Mouse (Mus musculus) ES-E14 (cell line): ENCODE data around the gene Kcng4. TPM values are rescaled to one million over a fixed set of nuclear protein-coding genes. Genes with fewer than 3 reads are reported as not detected.

ENCODE experiments used
- DNase-seq: peaks from one replicate; pipeline ENCODE4 v3.0.0-alpha.2; 2013; ENCODE audit warnings: low read depth, low spot score
- H3K27ac ChIP-seq: 2 replicates; pipeline ENCODE4 v1.5.1; 2012; ENCODE audit warnings: low read depth, mild to moderate bottlenecking, low read length, moderate library complexity, mixed read lengths; ENCODE audit not compliant: poor library complexity, insufficient read depth, severe bottlenecking
- H3K36me3 ChIP-seq: 2 replicates; pipeline ENCODE4 v1.6.1; 2012; ENCODE audit warnings: mild to moderate bottlenecking, low read length, moderate library complexity, mixed read lengths; ENCODE audit not compliant: control insufficient read depth, poor library complexity, insufficient read depth, severe bottlenecking
- H3K4me1 ChIP-seq, 2 experiments: fragments of 150-350 bp in 1 of 2; sonication (generic) in 1 of 2; 2 replicates each; pipeline ENCODE4 v1.6.1; 2012; ENCODE audit warnings: low read length in 2 of 2, mild to moderate bottlenecking in 1 of 2, mixed read lengths in 1 of 2; ENCODE audit not compliant: control insufficient read depth in 2 of 2, insufficient read depth in 2 of 2, poor library complexity in 1 of 2
- H3K4me3 ChIP-seq, 2 experiments: fragments of 150-350 bp in 1 of 2; sonication (generic) in 1 of 2; 2 replicates each; pipeline ENCODE4 v1.5.1; 2012; ENCODE audit warnings: low read length in 2 of 2, low read depth in 1 of 2, mild to moderate bottlenecking in 1 of 2, mixed read lengths in 1 of 2; ENCODE audit not compliant: insufficient read depth in 1 of 2, poor library complexity in 1 of 2, severe bottlenecking in 1 of 2
- H3K9ac ChIP-seq: 2 replicates; pipeline ENCODE4 v1.6.1; 2012; ENCODE audit warnings: low read depth, mild to moderate bottlenecking, low read length, mixed read lengths; ENCODE audit not compliant: poor library complexity, insufficient read depth, severe bottlenecking
- H3K9me3 ChIP-seq: fragments of 150-350 bp; sonication (generic); 2 replicates; pipeline ENCODE4 v1.6.1; 2012; ENCODE audit warnings: low read depth, mild to moderate bottlenecking, low read length; ENCODE audit not compliant: control insufficient read depth, insufficient read depth
- CHD2 ChIP-seq: IDR thresholded peaks from 2 replicates; pipeline ENCODE4 v1.6.1; 2014; ENCODE audit warnings: mild to moderate bottlenecking, low read depth, low read length, inconsistent platforms
- HCFC1 ChIP-seq: IDR thresholded peaks from 2 replicates; pipeline ENCODE4 v1.6.1; 2012; ENCODE audit warnings: low read length, inconsistent platforms, borderline replicate concordance; ENCODE audit not compliant: insufficient read depth
- MAFK ChIP-seq: IDR thresholded peaks from 2 replicates; pipeline ENCODE4 v1.6.1; 2014; ENCODE audit warnings: mild to moderate bottlenecking, low read depth, low read length, inconsistent platforms; ENCODE audit not compliant: insufficient read depth
- ZC3H11A ChIP-seq: IDR thresholded peaks from 2 replicates; pipeline ENCODE4 v1.6.1; 2012; ENCODE audit warnings: low read depth, mild to moderate bottlenecking, inconsistent platforms, low read length, borderline replicate concordance
- ZNF384 ChIP-seq: IDR thresholded peaks from 2 replicates; pipeline ENCODE4 v1.6.1; 2012; ENCODE audit warnings: low read depth, low read length, inconsistent platforms
- in situ Hi-C, 2 experiments: fragments of 600-800 bp; cut with MboI; formaldehyde crosslinking; loops; one replicate each; pipeline ENCODE4 v1.15.1; 2025; ENCODE audit warnings: low sequenced_read_pairs in 2 of 2, inconsistent platforms in 1 of 2; ENCODE audit not compliant: unreplicated experiment in 2 of 2
- total RNA-seq: library from RNA; depleted of rRNA; stranded (reverse); fragments of 300-350 nt; gene quantifications from 2 replicates; pipeline ENCODE4 v1.2.3, GENCODE M21; 2012; rRNA removed

Kcng4 gene
- total RNA-seq, 1 experiment = 0.67 TPM

- peaks cover 0 to 5% of the 10 kb centered on the region in 2 experiments; a peak in 1 of 4 replicates for H3K4me1 ChIP-seq
- H3K4me3 ChIP-seq = no peak overlapping the region
- TF ChIP-seq MAFK (no peak), HCFC1 (no peak), CHD2 (no peak), ZNF384 (no peak), ZC3H11A (no peak)
- no peak overlapping the region for H3K27ac ChIP-seq
- H3K9ac ChIP-seq = no peak overlapping the region
- no peaks in the 10 kb centered on the region for H3K36me3 ChIP-seq
- DNase-seq = no peak
- in situ Hi-C loops = no loop called here
- H3K9me3 ChIP-seq = no peaks in the 10 kb centered on the region
Measured at GRCm38 (mm10) chr8:119580441-119581161, 54.9 kb downstream of the Kcng4 start.

GRCm38 (mm10) chr8:119579096-119579495 lies 56.4 kb downstream of the Kcng4 start:
- no peak overlapping the region for H3K27ac ChIP-seq
- no peaks in the 10 kb centered on the region for H3K36me3 ChIP-seq
- no peak for DNase-seq
- H3K4me3 ChIP-seq = no peak overlapping the region
- H3K9ac ChIP-seq = no peak overlapping the region; the same call in 1 of the 2 replicates
- H3K9me3 ChIP-seq = no peaks in the 10 kb centered on the region
- peaks cover 0 to 5% of the 10 kb centered on the region in 2 experiments; a peak in 1 of 4 replicates for H3K4me1 ChIP-seq
- in situ Hi-C loops = no loop called here
- TF ChIP-seq HCFC1 = no peak
- TF ChIP-seq CHD2 = no peak
- no peak for TF ChIP-seq ZC3H11A
- no peak for TF ChIP-seq MAFK
- TF ChIP-seq ZNF384 = no peak

- H3K36me3 ChIP-seq = no peaks in the 10 kb centered on the region
- peak overlapping the region; percentile 72 to 96 for H3K4me3 ChIP-seq
- in situ Hi-C loops = no loop called here
- no peaks in the 10 kb centered on the region for H3K9me3 ChIP-seq
- no peak for DNase-seq
- no peak overlapping the region for H3K27ac ChIP-seq
- H3K9ac ChIP-seq = peak overlapping the region; percentile 56
- no peak for TF ChIP-seq ZC3H11A
- no peak for TF ChIP-seq ZNF384
- TF ChIP-seq HCFC1 = no peak
- no peaks in the 10 kb centered on the region for H3K4me1 ChIP-seq
Measured at GRCm38 (mm10) chr8:119575366-119575726, 60.1 kb downstream of the Kcng4 start.

- Histone ChIP-seq H3K36me3 (no peaks in the 10 kb centered on the region), H3K27ac (no peak within 1 kb of the TSS), H3K9ac (peak within 1 kb of the TSS; percentile 56), H3K4me1 (peaks cover 0 to 2% of the 10 kb centered on the region in 2 experiments; a peak in 1 of 4 replicates), H3K4me3 (peak within 1 kb of the TSS; percentile 72 to 96), H3K9me3 (no peaks in the 10 kb centered on the region)
- peak; percentile 77 for DNase-seq
- in situ Hi-C loops = no loop called here
- TF ChIP-seq MAFK = no peak
- TF ChIP-seq CHD2 = no peak
- no peak for TF ChIP-seq ZC3H11A
- TF ChIP-seq ZNF384 = no peak
Measured at GRCm38 (mm10) chr8:119574437-119575365, 60.8 kb downstream of the Kcng4 start, which contains the start of the genes Hsdl1 and Dnaaf1. Hsdl1 (minus strand) TSS chr8:119575183. Dnaaf1 (plus strand) TSS chr8:119575235.

Other genes with a start within 250 kb of the Kcng4 start
- 4.9 and 5.8 TPM in 2 replicates for gene Mlycd, start 240.8 kb downstream of the Kcng4 start, total RNA-seq
- 0.32 and 0.36 TPM in 2 replicates for gene Osgin1, start 201.6 kb downstream of the Kcng4 start, total RNA-seq
- 4.5 and 8.5 TPM in 2 replicates for gene Necab2, start 189.0 kb downstream of the Kcng4 start, total RNA-seq
- 0.16 and 0.85 TPM in 2 replicates for gene Slc38a8, start 134.0 kb downstream of the Kcng4 start, total RNA-seq
- gene Mbtps1, start 76.9 kb downstream of the Kcng4 start, total RNA-seq = 167 and 198 TPM in 2 replicates
- gene Hsdl1, start 60.5 kb downstream of the Kcng4 start, total RNA-seq = 19.5 and 19.7 TPM in 2 replicates
- gene Dnaaf1, start 60.4 kb downstream of the Kcng4 start, total RNA-seq = 0.79 and 1.0 TPM in 2 replicates
- gene Taf1c, start 30.5 kb downstream of the Kcng4 start, total RNA-seq = 24.8 and 28.3 TPM in 2 replicates
- 6.8 and 8.0 TPM in 2 replicates for gene Adad2, start 22.9 kb downstream of the Kcng4 start, total RNA-seq
- gene Wfdc1, start 30.7 kb upstream of the Kcng4 start, total RNA-seq = 0.13 TPM in 1 of 2 replicates, not detected in the other
- gene Atp2c2, start 64.3 kb upstream of the Kcng4 start, total RNA-seq = 0.80 and 0.90 TPM in 2 replicates
- gene Tldc1, start 142.7 kb upstream of the Kcng4 start, total RNA-seq = 7.0 and 9.2 TPM in 2 replicates
- gene Cotl1, start 204.9 kb upstream of the Kcng4 start, total RNA-seq = 40.5 and 73.3 TPM in 2 replicates
- 3.2 and 3.6 TPM in 2 replicates for gene Klhl36, start 226.6 kb upstream of the Kcng4 start, total RNA-seq